Mouse (Mus musculus): Measurements from ENCODE around the gene Pdlim4.
"Not testable (repeated sequence)": the region's sequence is repeated elsewhere in the genome, so short reads cannot be mapped to it uniquely, and the experiment has no call there.

The Pdlim4 gene

GRCm38 (mm10) chr11:54018893-54019732, 49.7 kb downstream of the Pdlim4 start:
- DNase-seq (ENCODE audit: low read depth, low spot score), result no peak

GRCm38 (mm10) chr11:54017596-54017995, 51.2 kb downstream of the Pdlim4 start:
- DNase-seq (ENCODE audit: low read depth, low spot score), result no peak

GRCm38 (mm10) chr11:54016051-54016450, 52.8 kb downstream of the Pdlim4 start:
- DNase-seq (ENCODE audit: low read depth, low spot score), result no peak

GRCm38 (mm10) chr11:54012961-54013360, 55.9 kb downstream of the Pdlim4 start:
- no peak for DNase-seq (ENCODE audit: low read depth, low spot score)

GRCm38 (mm10) chr11:54011255-54011654, 57.6 kb downstream of the Pdlim4 start:
- no peak for DNase-seq (ENCODE audit: low read depth, low spot score)

GRCm38 (mm10) chr11:54008416-54008920, 60.3 kb downstream of the Pdlim4 start:
- no peak for DNase-seq (ENCODE audit: low read depth, low spot score)

- no peak for DNase-seq (ENCODE audit: low read depth, low spot score)
These were observed 61.1 kb downstream of the Pdlim4 start for GRCm38 (mm10) chr11:54007717-54008116.

- DNase-seq (ENCODE audit: low read depth, low spot score), result no peak
These were observed 61.9 kb downstream of the Pdlim4 start for GRCm38 (mm10) chr11:54006901-54007300.

- DNase-seq (ENCODE audit: low read depth, low spot score), result not testable (repeated sequence)
These were observed 62.5 kb downstream of the Pdlim4 start for GRCm38 (mm10) chr11:54006362-54006761.
